Mouse (Mus musculus) T-helper 1 cell (primary cell): Measurements from ENCODE around the gene Tbc1d12.
"Not testable (repeated sequence)": the region's sequence is repeated elsewhere in the genome, so short reads cannot be mapped to it uniquely, and the experiment has no call there.

Experiments
- in situ Hi-C: fragments of 300-600 bp; cut with MboI, MseI; formaldehyde crosslinking; loops from one replicate; pipeline ENCODE4 v1.15.1; 2025; ENCODE audit warnings: high pct_unique_total_duplicates

The Tbc1d12 gene

DNA sequence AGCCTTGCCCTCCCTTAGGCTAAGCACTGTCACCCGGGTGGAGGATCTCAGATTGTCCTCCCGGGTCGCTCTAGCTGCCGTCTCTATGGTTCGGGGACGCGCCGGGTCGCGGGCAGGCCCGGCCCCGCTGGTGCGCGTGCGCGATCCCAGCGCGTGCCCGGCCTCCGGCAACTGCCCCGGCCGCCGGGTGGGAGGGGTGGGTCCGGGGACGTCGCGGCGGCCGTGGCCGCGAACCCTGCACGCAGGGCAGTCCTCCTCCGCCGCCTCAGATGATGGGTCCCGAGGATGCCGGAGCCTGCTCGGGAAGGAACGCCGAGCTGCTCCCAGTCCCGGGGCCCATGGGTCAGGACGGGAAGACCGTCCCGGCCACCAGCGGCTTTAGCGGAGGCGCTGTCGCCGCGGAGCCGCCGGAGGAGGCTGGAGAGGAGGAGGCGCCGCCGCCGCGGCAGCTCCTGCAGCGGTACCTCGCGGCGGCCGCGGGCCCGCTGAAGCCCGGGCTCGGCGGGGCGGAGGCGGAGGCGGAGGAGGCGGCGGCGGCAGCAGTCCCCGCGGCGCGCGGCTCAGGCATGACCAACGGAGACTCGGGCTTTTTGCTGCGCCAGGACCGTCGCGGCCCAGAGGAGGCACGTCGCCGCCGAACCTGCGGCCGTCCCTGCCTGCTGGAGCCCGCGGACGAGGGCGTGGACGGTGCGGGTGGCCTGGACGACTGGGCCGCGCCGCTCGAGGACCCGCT, at the start of gene Tbc1d12:
TSS of gene Tbc1d12 (plus strand) at position 142 of the 733 bp plus-strand sequence.
- in situ Hi-C loops: no loop called here

DNA sequence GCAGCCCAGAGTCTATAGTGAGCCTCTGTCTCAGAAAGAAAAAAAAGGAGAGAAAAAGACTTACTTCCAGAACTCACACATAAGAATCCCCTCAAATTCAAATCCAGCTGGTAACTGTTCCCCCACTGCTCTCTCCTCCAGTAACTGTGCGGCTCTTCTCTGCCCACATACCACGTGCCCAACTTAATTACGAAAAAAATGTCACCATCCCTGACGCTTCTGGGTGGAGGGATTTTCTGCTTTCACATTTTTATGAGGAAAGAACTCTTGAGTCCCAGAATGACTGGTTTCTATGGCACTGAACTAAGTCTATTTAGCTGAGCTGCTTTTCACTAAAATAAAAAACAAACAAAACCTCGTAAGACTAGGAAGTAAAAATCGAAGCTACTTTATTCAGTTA, 48.6 kb upstream of the Tbc1d12 start:
- in situ Hi-C loops: no loop called here

DNA sequence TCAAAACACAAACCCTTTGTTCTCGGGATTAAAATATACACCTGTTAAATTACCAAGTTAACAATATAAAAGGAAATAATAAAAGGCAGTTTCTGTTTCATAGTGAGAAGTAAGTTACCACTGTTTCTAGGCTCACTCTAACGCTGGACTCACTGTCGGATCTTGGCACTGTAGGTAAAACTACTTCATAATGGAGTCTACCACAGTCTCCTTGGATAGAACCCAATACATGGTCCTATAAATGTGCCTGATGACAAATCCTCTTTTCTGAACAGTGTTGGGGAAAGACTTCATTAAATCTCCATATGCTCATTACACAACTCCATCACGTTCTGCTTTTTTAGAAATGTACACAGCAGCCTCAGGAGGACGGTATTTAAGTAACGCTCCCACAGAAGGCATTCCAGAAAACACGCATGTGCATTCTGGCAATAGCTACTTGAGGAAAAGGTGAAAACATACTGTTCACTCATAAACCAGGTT, 42.8 kb upstream of the Tbc1d12 start:
- in situ Hi-C loops: no loop called here

DNA sequence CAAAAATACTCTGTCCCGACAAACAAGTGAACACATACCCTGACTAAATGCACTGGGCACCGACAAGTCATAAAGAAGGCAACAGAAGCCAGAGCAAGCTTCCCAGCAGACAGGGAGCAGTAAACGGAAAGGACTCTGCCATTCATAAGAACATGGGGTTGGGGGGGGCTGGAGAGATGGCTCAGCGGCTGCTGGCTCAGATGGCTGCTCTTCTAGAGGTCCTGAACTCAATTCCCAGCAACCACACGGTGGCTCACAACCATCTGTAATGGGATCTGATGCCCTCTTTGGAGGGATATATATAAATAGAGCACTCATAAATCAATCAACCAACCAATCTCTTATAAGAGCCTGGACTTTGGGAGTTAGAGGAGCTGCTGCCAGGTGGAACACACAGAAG, 39.8 kb upstream of the Tbc1d12 start:
- in situ Hi-C loops: no loop called here

DNA sequence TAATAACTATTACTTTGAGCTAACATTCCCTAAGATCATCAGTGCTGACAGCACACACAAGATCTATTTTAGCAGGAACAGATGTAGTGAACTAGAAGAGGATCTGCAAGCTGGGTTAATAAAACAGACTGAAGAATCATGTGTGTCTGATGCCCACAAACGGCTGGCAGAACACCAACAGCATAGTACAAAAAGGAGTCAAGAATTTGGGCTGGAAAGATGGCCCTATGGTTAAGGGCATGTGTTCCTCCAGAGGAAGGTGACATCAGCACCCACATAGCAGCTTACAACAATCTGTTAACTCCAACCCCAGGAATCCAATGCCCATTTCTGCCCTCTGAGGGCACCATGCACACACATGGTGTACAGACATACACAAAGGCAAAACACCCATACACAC, 38.1 kb upstream of the Tbc1d12 start:
- in situ Hi-C loops: no loop called here

DNA sequence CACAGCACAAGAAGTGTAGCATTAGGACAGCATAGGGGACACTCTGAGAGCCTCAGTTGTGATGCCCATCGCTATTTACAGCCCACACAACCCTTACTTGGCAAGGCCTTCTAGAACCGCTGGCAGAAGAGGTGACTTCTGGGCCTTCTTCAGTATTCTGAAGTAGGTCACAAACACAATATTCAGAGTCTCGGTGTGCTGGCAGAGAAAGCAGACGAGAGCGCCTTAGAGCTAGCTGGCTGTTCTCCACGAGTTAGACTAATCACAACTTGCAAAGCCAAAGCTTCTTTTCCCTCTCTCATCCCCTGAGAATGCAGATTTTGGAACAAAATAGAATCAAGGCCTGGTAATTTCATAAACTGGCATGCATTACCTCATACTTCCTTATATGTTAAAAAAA, 37.6 kb upstream of the Tbc1d12 start:
- in situ Hi-C loops: no loop called here

DNA sequence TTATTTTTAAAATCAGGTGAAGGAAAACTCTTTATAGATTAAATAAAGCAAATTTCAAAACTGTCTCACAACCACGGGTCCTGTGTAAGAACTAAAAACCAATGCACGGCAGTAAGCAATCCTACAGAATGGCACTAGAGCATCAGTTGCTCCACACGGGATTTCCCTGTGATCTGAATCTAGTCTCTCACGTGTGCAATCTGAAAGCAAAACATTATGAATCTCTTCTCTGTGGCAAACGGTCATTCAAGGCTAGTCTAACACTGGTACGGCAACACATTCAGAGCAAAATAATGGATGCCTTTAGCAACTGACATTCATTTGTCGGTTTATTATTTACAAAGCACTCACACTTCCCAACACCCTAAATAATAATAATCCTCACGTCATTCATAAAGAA, 18.2 kb upstream of the Tbc1d12 start:
- in situ Hi-C loops: loop anchor here (5.0 to 25.0 kb wide), 4 partner anchors 119 to 1981 kb away; partner anchors contain the start of gene Tnks2

DNA sequence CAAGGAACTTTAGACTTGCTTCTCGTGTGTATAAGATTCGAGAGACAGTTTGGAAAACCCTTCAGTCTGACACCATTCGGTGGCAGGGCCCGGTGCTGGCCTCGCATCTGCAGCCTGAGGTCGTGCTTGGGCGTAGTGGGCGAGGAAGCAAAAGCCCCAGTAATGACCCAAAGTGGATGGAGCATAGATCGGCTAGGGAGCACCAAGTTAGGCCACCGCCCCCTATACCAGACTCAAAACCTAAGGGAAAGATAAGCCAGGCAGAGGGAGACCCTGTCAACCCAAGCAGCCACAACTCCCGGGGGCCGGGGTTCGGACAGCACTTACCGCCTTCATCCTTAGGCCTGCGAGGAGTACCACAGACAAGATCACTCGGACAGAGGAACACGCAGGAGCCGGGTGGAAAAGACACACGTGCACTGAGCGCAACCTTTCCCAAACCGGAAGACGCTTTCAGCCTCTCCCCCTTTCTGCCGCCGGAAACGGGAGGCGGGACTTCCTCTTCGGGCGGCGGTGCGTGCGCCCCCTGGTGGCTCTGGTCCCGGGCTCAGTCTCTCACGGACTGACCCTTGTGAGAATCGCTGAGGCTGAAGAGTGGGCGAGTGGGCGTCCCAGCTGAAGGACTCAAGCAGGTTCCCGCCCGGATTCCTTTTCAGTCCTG, 17.5 kb upstream of the Tbc1d12 start, which contains the start of gene Noc3l:
TSS of gene Noc3l (minus strand) at position 472 of the 661 bp plus-strand sequence.
- in situ Hi-C loops: loop anchor here (5.0 to 25.0 kb wide), 4 partner anchors 118 to 1982 kb away; partner anchors contain the start of gene Tnks2

DNA sequence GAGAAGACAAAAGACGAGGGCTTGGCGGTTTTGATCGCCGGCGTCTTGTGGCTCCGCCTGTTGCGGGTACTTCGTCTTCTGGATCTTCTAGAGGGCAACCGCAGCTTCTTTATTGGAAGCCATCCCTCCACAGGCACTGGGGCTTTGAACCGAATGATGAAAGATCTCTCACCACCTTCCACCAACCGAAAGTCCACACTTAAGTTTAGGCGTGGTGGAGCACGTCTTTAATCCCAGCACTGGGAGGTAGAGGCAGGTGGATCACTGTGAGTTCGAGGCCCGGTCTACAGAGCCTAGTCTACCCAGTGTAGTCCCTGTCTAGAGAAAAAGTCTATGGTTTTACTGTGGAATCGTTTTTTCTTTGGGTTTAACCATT, 17.0 kb upstream of the Tbc1d12 start:
- in situ Hi-C loops: loop anchor here (5.0 to 25.0 kb wide), 4 partner anchors 118 to 1982 kb away; partner anchors contain the start of gene Tnks2

DNA sequence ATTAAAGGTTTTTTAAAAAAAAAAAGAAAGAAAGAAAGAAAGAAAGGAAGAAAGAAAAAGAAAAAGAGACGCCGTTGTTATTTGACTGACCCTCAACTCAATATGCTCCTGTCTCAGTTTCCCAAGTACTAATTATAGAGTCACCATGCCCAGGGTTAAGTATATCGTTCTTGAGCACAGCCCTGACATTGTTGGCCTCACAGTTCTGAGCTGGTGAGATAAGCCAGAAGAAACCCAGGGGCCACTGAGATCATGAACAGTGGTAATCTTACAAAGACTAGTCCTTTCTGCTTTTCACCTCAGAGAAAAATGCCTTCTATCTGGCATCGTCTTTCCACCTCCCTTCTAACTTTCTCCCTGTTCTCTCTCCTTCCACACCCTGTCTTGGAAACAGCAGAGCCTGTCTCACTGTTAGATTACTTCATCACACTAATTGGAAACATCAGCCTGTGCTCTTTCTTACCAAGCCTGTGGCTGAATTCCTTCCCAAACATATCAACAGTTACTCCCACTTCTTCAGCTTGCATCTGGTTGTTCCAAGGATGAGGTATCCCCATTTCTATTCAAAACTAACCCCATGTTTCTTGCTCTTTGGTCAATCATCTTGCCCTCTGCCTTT, 16.1 kb upstream of the Tbc1d12 start:
- in situ Hi-C loops: loop anchor here (25.0 kb wide), 1 partner anchor 1983 kb away; the partner anchor contains the start of gene Tnks2

DNA sequence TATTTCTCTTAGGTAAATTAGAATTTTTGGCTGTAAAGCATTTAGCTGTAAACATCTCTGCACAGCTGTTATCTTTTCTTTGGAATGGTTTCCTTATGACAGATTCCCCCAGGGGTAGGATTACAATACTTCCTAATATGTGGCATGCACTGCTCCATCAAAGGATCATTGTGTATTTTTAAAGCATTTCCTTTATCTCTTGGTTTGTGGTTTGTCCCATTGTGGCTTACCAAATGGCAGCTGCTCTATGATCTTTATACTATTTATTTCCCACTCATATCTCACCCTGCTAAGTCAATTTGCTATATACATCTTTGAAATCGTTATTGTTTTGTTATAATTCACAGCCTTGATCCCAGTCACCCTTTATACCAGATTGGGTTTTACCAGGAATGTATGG, 3.2 kb upstream of the Tbc1d12 start:
- in situ Hi-C loops: no loop called here

DNA sequence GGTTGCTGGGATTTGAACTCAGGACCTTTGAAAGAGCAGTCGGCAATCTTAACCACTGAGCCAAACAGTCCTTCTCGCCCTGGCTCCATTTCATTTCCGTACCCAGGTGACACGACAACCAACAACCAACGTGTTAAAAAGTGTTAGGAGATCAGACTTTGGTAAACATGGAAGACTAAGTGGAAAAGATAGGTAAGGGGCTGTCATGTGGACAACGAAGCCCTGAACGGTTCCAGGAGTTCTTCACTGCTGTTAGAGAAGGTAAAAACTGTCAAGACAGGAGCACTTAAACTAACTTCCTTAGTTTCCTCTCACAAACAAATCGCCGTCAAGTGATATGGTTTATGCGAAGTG, 318 bp upstream of the Tbc1d12 start:
- in situ Hi-C loops: no loop called here

DNA sequence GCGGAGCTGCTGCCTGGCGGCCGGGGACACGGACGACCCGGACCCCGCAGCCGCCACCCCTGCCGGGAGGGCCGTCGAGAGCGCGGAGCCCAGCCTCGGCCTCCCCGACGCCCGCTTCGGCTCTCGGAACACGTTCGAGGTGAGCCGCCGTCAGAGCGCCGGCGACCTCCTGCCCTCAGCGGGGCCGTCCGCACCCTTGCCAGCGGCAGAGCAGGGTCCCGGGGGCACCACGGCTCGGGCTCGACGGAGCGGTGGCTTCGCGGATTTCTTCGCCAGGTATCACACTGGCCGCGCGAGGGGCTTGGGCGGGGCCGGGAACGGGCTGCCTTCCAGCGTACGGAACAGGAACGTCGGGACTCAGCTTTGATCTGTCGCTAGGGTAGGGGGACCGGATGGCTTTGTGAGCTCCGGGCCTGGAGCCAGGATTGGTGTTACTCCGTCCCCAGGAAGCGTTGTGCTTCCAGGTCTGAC, 827 bp downstream of the Tbc1d12 start:
- in situ Hi-C loops: no loop called here

DNA sequence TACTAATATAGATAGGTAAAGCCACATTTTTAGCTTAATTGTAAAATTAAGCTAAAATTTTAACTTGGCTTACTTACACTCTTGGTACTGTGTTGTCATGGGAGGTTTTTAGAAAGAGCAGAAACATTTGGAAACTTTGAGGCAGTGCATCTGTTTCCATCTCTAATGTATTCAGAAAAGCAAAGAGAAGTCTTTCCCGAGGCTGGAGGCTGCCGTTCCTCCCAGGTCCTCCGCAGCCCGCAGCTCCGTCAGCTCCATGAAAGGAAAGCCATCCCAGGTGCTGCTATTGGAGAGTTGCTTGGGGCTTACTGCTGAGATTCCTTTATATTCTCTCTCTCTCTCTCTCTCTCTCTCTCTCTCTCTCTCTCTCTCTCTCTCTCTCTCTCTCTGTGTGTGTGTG, 8.4 kb downstream of the Tbc1d12 start:
- in situ Hi-C loops: no loop called here

DNA sequence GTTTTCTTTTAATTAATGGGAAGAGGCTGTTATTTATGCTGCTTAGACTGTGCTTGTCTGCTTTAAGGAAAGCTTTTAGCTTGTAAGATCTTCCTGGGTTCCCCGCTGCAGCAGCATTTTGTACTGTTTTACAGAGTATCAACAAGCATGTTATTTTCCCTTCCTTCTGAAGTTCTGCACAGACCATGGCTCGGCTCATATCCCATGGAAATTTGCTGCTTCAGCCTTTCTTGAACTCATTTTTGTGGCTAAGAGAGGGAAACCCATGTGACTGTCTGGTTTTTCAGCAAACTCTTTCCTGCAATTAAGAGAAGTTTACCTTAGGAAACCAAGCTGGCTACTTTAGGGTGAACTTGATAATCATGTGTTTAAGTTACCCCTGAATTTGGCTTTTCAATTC, 10.0 kb downstream of the Tbc1d12 start:
- in situ Hi-C loops: no loop called here

DNA sequence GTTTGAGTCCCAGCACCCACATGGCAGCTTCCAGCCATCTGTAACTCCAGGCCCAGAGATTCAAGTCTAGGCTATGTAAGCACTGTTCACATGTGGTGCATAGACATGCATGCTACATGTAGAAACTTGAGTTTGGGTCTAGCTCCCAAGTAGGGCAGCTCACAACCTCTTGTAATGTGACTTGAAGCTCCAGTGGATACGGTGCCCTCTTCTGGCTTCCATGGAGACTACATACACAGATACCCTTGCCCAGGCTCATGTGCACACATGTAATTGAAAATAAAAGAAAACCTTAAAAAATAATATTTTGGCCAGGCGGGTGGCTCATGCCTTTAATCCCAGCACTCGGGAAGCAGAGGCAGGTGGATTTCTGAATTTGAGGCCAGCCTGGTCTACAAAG, 21.8 kb downstream of the Tbc1d12 start:
- in situ Hi-C loops: no loop called here

DNA sequence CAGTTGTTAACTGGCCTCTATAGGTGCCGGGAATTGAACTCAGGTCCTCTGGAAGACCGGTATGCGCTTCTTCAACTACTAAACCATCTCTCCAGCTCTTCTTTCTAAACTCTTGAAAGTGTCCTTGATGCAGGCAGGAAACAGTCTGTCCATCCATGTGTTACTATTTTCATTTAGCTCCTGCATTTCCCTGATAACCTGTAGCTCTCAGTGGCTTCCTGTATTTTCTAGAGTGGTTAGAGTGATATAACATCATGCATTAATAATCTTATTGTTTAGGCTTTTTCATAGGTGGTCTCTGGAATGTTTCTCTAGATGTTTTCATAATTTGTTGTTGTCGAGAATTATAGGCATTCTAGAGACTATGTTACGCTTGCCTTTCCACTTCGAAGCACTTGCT, 26.1 kb downstream of the Tbc1d12 start:
- in situ Hi-C loops: no loop called here

DNA sequence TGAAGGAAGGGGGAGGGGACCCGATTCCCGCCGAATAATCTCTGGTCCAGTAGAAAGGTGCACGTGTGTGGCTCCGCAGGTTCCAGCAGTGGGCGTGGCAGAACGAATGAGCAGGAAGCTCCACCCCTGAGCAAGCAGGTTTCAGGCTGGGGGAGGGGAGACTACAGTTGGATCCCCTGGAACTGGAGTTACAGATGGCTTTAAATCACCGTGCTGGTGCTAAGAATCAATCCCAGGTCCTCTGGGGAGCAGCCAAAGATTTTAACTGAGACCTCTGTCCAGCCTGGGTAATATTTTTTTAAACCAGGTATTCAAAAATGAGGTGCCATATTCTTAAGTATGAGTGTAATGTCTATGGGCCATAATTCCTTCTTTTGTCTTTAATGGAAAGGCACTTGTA, 38.4 kb downstream of the Tbc1d12 start:
- in situ Hi-C loops: not testable (repeated sequence)

DNA sequence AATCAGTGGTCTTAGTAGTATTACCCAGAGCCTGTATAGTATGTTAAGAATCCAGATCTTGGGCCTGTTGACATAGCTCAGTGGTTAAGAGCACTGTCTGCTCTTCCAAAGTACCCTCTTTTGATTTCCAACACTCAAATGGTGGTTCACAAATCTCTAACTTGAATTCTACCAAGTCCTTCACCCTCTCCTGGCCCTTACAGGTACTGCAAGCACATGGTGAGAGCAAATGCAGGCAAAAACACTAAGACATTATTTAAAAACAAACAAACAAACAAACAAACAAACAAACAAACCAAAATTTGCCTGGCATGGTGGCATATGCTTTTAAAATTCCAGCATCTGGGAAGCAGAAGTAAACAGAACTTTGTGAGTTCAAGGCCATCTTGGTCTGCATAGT, 43.9 kb downstream of the Tbc1d12 start:
- in situ Hi-C loops: loop anchor here (5.0 kb wide), 1 partner anchor 1237 kb away; no protein-coding TSS in a partner anchor

DNA sequence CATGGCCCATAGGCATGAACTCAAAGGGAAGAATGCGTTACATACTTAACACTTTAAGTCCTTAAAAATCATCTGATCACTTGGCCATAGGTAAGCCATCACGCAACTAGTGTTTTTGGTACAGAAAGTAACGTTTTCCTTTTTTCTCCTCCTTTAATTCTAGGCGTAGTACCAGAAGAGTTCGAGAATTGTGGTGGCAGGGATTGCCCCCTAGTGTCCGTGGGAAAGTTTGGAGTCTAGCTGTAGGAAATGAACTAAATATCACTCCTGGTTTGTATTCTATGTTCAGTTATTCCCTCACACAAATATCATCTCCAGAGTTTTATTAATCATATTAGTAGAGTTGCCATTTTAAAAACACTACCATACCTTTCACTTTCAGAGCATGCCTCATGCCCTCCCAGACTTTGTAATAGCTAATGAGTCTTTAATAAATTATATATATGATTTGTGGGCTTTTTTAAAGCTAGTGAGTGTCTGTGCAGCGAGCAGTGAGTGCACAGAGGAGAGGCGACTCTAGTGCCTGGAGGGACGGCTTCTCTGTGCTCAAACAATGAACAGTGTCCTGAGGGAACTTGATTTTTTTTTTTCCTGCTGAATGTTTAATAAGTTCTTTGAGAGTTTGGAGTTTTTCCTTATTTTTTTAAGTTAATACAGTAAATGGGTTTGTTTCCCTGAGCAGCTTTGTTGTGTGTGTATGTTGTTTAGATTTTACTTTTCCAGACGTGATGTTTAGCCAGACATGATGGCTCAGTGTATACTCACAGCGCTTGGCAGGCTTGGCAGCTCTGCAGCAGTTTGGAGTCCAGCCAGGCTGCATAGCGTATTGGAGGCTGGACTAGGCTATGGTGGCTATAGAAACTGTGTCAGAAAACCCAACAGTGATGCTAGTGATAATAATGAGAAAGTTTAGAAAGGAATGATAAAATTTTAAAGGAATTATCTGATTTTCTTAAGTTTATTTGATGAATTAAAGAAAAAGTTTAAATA, 65.1 kb downstream of the Tbc1d12 start:
- in situ Hi-C loops: no loop called here

DNA sequence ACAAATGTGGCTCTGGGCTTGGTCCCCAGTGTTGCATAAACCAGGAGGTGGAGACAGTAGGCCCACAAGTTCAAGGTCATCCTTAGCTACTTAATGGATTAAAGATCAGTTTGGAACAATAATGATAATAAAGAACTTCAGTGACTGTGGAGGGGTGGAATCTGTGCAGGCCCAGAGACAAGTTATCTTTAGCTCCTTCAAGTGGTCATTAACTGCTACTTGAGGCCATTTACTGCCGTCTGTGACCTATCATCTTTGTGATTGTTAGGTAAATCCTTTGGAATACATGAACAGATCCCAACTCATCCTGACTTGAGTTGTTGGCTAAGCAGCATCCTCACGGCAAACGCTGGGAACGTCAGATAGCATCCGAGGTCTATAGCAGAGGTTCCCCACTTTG, 66.1 kb downstream of the Tbc1d12 start:
- in situ Hi-C loops: no loop called here
